Mouse (Mus musculus): ENCODE measurements around the gene Eef2. TPM values are rescaled to one million over a fixed set of nuclear protein-coding genes. Genes with fewer than 3 reads are reported as not detected.

Gene Eef2
- total and polyA plus RNA-seq, 3 experiments: 1,752 to 4,660 (median 2,649) TPM

DNA sequence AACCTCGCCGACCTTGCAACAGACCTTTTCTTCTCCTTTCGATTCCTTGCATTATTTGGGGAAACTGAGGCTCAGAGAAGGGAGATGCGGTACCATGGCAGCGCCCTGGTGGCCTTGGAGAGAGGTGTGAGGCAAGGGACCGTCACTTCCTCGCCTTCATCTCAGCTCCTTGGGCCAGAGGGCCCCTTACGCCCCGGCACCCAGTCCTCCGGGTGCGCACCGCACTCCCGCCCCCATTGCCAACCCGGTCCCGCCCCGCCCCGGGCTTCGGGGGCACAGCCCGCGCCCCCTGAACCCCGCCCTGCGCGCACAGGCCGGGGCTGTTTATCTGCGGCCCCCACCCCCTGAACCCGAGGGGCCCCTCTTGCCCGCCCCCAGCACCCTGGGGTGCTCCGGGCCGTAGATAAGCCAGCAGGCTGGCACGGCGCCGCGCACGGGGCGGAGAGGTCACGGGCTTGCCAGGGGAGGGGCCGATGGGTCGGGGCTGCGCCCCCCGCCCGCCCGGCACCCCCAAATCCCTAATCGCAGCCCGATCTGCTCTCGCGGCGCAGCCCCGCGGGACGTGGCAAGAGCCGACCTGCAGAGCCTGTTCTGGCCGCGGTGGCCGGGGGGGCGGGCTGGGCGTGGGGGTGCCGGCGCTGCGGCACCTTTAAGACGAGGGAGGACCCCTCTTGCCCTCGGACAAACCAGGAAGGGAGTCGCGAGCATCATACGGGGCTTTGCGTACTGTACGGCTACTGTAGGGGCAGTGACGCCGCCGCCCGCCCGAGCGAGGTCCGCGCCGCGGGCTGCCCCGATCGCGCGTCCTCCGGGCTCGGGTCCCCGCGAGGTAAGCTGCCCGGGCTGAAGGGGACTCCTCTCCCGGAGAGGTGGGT is 40.4 kb upstream of the Eef2 start:
- no peaks in the 10 kb centered on the region for H3K9me3 ChIP-seq (replicated peaks; ENCODE audit: low read length)
- H3K79me2 ChIP-seq (replicated peaks; ENCODE audit: control insufficient read depth, extremely low read depth, insufficient read depth, poor library complexity, severe bottlenecking): peaks cover 32% of the 10 kb centered on the region
- peaks cover 12 to 40% of the 10 kb centered on the region in 2 experiments for H3K4me1 ChIP-seq (ENCODE audit: control insufficient read depth in 1 of 2, insufficient read depth in 2 of 2)
- in situ Hi-C loops (cut with MboI; ENCODE audit: low pct_ligation_motif_present, low pct_unique_long_range_greater_than_20kb, low sequenced_read_pairs): no loop called here
- peak overlapping the region; percentile 100 for H3K9ac ChIP-seq (ENCODE audit: insufficient read depth, low read depth)
- peak overlapping the region; percentile 18; the same call in 1 of the 2 replicates for H3K27ac ChIP-seq (ENCODE audit: insufficient read depth, low read depth)
- no peaks in the 10 kb centered on the region for H3K27me3 ChIP-seq (replicated peaks)
- H3K4me3 ChIP-seq (replicated peaks in 1 of 3; ENCODE audit: low read depth in 2 of 3, low read length in 2 of 3, poor library complexity in 1 of 3): peak overlapping the region; percentile 81 to 87 (median 81)
- H3K36me3 ChIP-seq (replicated peaks in 1 of 2; ENCODE audit: control insufficient read depth in 1 of 2, insufficient read depth in 1 of 2, low read length in 1 of 2): peaks cover 0 to 11% of the 10 kb centered on the region in 2 experiments
- dilution Hi-C loops (cut with MboI; ENCODE audit: extremely low pct_ligation_motif_present, extremely low pct_unique_long_range_greater_than_20kb, low sequenced_read_pairs): no loop called here
- peak; percentile 59 for DNase-seq (ENCODE audit: extremely low read depth)
- TF ChIP-seq ETS1 (conservative IDR thresholded peaks at IDR 0.05; ENCODE audit: low read depth, low read length) (no peak), MYC (IDR thresholded peaks at IDR 0.05; ENCODE audit: low read depth, low read length) (no peak), USF1 (IDR thresholded peaks at IDR 0.05; ENCODE audit: low read depth, low read length) (no peak), KAT2A (IDR thresholded peaks at IDR 0.05; ENCODE audit: insufficient replicate concordance, low read length) (no peak), JUND (conservative IDR thresholded peaks at IDR 0.05; ENCODE audit: low read depth, low read length) (no peak), E2F4 (IDR thresholded peaks at IDR 0.05; ENCODE audit: insufficient replicate concordance, low read depth, low read length) (no peak), ZNF384 (IDR thresholded peaks at IDR 0.05; ENCODE audit: low read depth, low read length) (no peak; the same call in 1 of the 2 replicates), ELF1 (IDR thresholded peaks at IDR 0.05; ENCODE audit: low read depth, low read length) (peak; percentile 74), CHD1 (IDR thresholded peaks at IDR 0.05; ENCODE audit: low read depth, low read length) (peak; percentile 29; the same call in 1 of the 2 replicates), SIN3A (IDR thresholded peaks at IDR 0.05; ENCODE audit: low read length) (no peak), UBTF (IDR thresholded peaks at IDR 0.05; ENCODE audit: low read depth, low read length) (peak; percentile 52; the same call in 1 of the 2 replicates), POLR2A (IDR thresholded peaks at IDR 0.05; ENCODE audit: low read depth, low read length) (peak; percentile 52; the same call in 1 of the 2 replicates), POLR2AphosphoS2 (IDR thresholded peaks at IDR 0.05; ENCODE audit: low read depth, low read length) (no peak), CTCF (conservative IDR thresholded peaks at IDR 0.05 in 1 of 2, IDR thresholded peaks at IDR 0.05 in 1 of 2; ENCODE audit: low read depth in 2 of 2, low read length in 2 of 2) (no peak), MAZ (IDR thresholded peaks at IDR 0.05; ENCODE audit: low read depth, low read length) (no peak), EP300 (IDR thresholded peaks at IDR 0.05; ENCODE audit: low read length) (no peak), MXI1 (IDR thresholded peaks at IDR 0.05; ENCODE audit: low read depth, low read length) (peak; percentile 67; the same call in 1 of the 2 replicates), MEF2A (IDR thresholded peaks at IDR 0.05; ENCODE audit: borderline replicate concordance, low read depth, low read length) (no peak), GABPA (IDR thresholded peaks at IDR 0.05; ENCODE audit: insufficient replicate concordance, low read depth, low read length) (no peak), TCF12 (IDR thresholded peaks at IDR 0.05; ENCODE audit: low read depth, low read length) (peak; percentile 11; the same call in 1 of the 2 replicates), JUN (IDR thresholded peaks at IDR 0.05; ENCODE audit: insufficient read depth, low read depth, low read length) (no peak), HCFC1 (IDR thresholded peaks at IDR 0.05; ENCODE audit: low read depth, low read length) (peak; percentile 43), ZMIZ1 (IDR thresholded peaks at IDR 0.05; ENCODE audit: low read depth, low read length) (no peak), ZC3H11A (IDR thresholded peaks at IDR 0.05; ENCODE audit: low read depth, low read length) (no peak), PAX5 (IDR thresholded peaks at IDR 0.05; ENCODE audit: low read length) (no peak), MAX (IDR thresholded peaks at IDR 0.05; ENCODE audit: low read length) (no peak), RAD21 (IDR thresholded peaks at IDR 0.05; ENCODE audit: low read depth, low read length) (no peak), SMC3 (IDR thresholded peaks at IDR 0.05; ENCODE audit: low read depth, low read length) (no peak), TBP (conservative IDR thresholded peaks at IDR 0.05; ENCODE audit: low read depth, low read length) (no peak), BHLHE40 (IDR thresholded peaks at IDR 0.05; ENCODE audit: low read depth, low read length) (no peak), NELFE (IDR thresholded peaks at IDR 0.05; ENCODE audit: low read depth, low read length) (peak; percentile 46; the same call in 1 of the 2 replicates), RCOR1 (conservative IDR thresholded peaks at IDR 0.05; ENCODE audit: low read depth, low read length) (no peak), NRF1 (IDR thresholded peaks at IDR 0.05; ENCODE audit: low read depth, low read length) (no peak), USF2 (conservative IDR thresholded peaks at IDR 0.05; ENCODE audit: low read depth, low read length) (no peak), CHD2 (IDR thresholded peaks at IDR 0.05; ENCODE audit: low read length) (no peak), MAFK (IDR thresholded peaks at IDR 0.05; ENCODE audit: insufficient replicate concordance, low read length) (no peak), IRF4 (IDR thresholded peaks at IDR 0.05; ENCODE audit: low read depth, low read length) (no peak; the same call in 1 of the 2 replicates), ZKSCAN1 (IDR thresholded peaks at IDR 0.05; ENCODE audit: borderline replicate concordance, low read depth, low read length) (no peak)
- H3K4me2 ChIP-seq (ENCODE audit: insufficient read depth, low read depth, poor library complexity, severe bottlenecking): peak overlapping the region; percentile 93
